ENCODE assay signal across 9 mouse cellular contexts in genomic region chr11:101174389-101174745, GRCm38 (mm10). TPM values are rescaled to one million over a fixed set of nuclear protein-coding genes. Genes with fewer than 3 reads are reported as not detected.
DNase-seq lines count a peak whose midpoint lies in the region; ATAC-seq and TF ChIP-seq lines count a peak whose summit lies in the region.
"Had no signal": no experiment of that assay in that cellular context is flagged by ENCODE, and none has a peak within 500 bp of the region (broad histone marks: within the 10 kb centered on the region; RNA-seq: fewer than 3 reads in every experiment).

No protein-coding gene starts in this region.

- DNase-seq in heart, embryonic 10.5 days (ENCODE audit: low spot score), result no peak
- no peak for DNase-seq in heart, postnatal 36 days
- no peak for DNase-seq in forebrain, embryonic 14.5 days (ENCODE audit: low spot score)
- no peak for DNase-seq in retina, embryonic 14.5 days (ENCODE audit: low spot score)
- no peak for DNase-seq in right cerebral cortex, adult 18-20 months

- peak overlapping the region; percentile 56 for H3K9ac ChIP-seq in forebrain, embryonic 14.5 days (ENCODE audit: low read length)
- no peak overlapping the region for H3K9ac ChIP-seq in liver, embryonic 12.5 days

- H3K4me2 ChIP-seq in forebrain, embryonic 14.5 days (ENCODE audit: low read length), result peak overlapping the region; percentile 63
- peak overlapping the region; percentile 65 for H3K4me2 ChIP-seq in liver, embryonic 12.5 days

- 34% methylated on average over 9 of the region's 9 CpGs for WGBS in heart, embryonic 10.5 days
- 27% methylated on average over 9 of the region's 9 CpGs for WGBS in forebrain, embryonic 14.5 days
- WGBS in liver, embryonic 12.5 days (ENCODE audit: insufficient replicate concordance), result 34% methylated on average over 9 of the region's 9 CpGs

- TF ChIP-seq CTCF in E14TG2a.4 (conservative IDR thresholded peaks at IDR 0.05; ENCODE audit: low read length), result no peak

- no peak for ATAC-seq in forebrain, embryonic 14.5 days
- ATAC-seq in liver, embryonic 12.5 days, result no peak
- no peak for ATAC-seq in frontal cortex, adult (ENCODE audit: low TSS enrichment)

- H3K4me1 ChIP-seq in heart, embryonic 10.5 days, result peaks cover 82% of the 10 kb centered on the region
- H3K4me1 ChIP-seq in E14TG2a.4 (replicated peaks; ENCODE audit: low read depth, low read length), result peaks cover 87% of the 10 kb centered on the region
- H3K4me1 ChIP-seq in forebrain, embryonic 14.5 days (ENCODE audit: control insufficient read depth, insufficient read depth, low read length), result peaks cover 32% of the 10 kb centered on the region
- peaks cover 71% of the 10 kb centered on the region for H3K4me1 ChIP-seq in liver, embryonic 12.5 days

- intact Hi-C loops in heart, postnatal 36 days (cut with DNase I), result loop anchor here (5.0 kb wide), 1 partner anchor 207 kb away; no protein-coding TSS in a partner anchor

- no peaks in the 10 kb centered on the region for H3K9me3 ChIP-seq in heart, embryonic 10.5 days
- H3K9me3 ChIP-seq in E14TG2a.4 (ENCODE audit: low read length), result no peaks in the 10 kb centered on the region
- H3K9me3 ChIP-seq in forebrain, embryonic 14.5 days (replicated peaks; ENCODE audit: control insufficient read depth, low read length), result no peaks in the 10 kb centered on the region
- no peaks in the 10 kb centered on the region for H3K9me3 ChIP-seq in liver, embryonic 12.5 days (replicated peaks)

- peak overlapping the region; percentile 78 for H3K27ac ChIP-seq in heart, embryonic 10.5 days
- H3K27ac ChIP-seq in forebrain, embryonic 14.5 days (ENCODE audit: low read depth, low read length), result no peak overlapping the region
- no peak overlapping the region for H3K27ac ChIP-seq in liver, embryonic 12.5 days

- H3K4me3 ChIP-seq in heart, embryonic 10.5 days, result peak overlapping the region; percentile 51
- peak overlapping the region; percentile 62 for H3K4me3 ChIP-seq in E14TG2a.4 (replicated peaks; ENCODE audit: low read length)
- peak overlapping the region; percentile 28 for H3K4me3 ChIP-seq in forebrain, embryonic 14.5 days (ENCODE audit: low read depth, low read length)
- H3K4me3 ChIP-seq in liver, embryonic 12.5 days, result peak overlapping the region; percentile 35

- peaks cover 75% of the 10 kb centered on the region for H3K27me3 ChIP-seq in heart, embryonic 10.5 days (ENCODE audit: insufficient read depth, poor library complexity, severe bottlenecking)
- peaks cover 91% of the 10 kb centered on the region for H3K27me3 ChIP-seq in E14TG2a.4 (ENCODE audit: insufficient read depth, low read length)
- H3K27me3 ChIP-seq in forebrain, embryonic 14.5 days (replicated peaks; ENCODE audit: control insufficient read depth, insufficient read depth, low read length), result peaks cover 62% of the 10 kb centered on the region
- peaks cover 100% of the 10 kb centered on the region for H3K27me3 ChIP-seq in liver, embryonic 12.5 days (replicated peaks)

- no peaks in the 10 kb centered on the region for H3K36me3 ChIP-seq in heart, embryonic 10.5 days
- no peaks in the 10 kb centered on the region for H3K36me3 ChIP-seq in E14TG2a.4 (ENCODE audit: insufficient read depth, low read length)
- H3K36me3 ChIP-seq in forebrain, embryonic 14.5 days (ENCODE audit: control insufficient read depth, insufficient read depth, low read length), result no peaks in the 10 kb centered on the region
- H3K36me3 ChIP-seq in liver, embryonic 12.5 days, result no peaks in the 10 kb centered on the region

RNA-seq across cellular contexts. Expression of gene Ccr10, which starts 0.9 kb away (rescaled TPM):
- polyA plus RNA-seq in heart, embryonic 10.5 days (2016; fragmentation: Nextera tagmentation; extraction: Ambion mirVana), result 0.16 and 0.19 TPM in 2 replicates
- under 1 TPM in 1 of 2 experiments, not detected in 1; 0.24 TPM for total RNA-seq in heart, postnatal 36 days (2021)
- 0.10 TPM in 1 of 2 replicates, not detected in the other for polyA plus RNA-seq in forebrain, embryonic 14.5 days (2014; fragmentation: Nextera tagmentation; extraction: Ambion mirVana)
- polyA plus RNA-seq in liver, embryonic 12.5 days (2016; fragmentation: Nextera tagmentation; extraction: Ambion mirVana), result 0.07 TPM in 1 of 2 replicates, not detected in the other
- total RNA-seq: hematopoietic stem cell, adult 5-6 weeks had no signal

RNA-seq across cellular contexts. Expression of gene Plekhh3, which starts 3.2 kb away (rescaled TPM):
- 5.6 and 6.4 TPM in 2 replicates for polyA plus RNA-seq in heart, embryonic 10.5 days (2016; fragmentation: Nextera tagmentation; extraction: Ambion mirVana)
- 10 to 100 TPM; 25.0 to 27.7 TPM for total RNA-seq in heart, postnatal 36 days (2021)
- polyA plus RNA-seq in forebrain, embryonic 14.5 days (2014; fragmentation: Nextera tagmentation; extraction: Ambion mirVana), result 4.6 and 5.5 TPM in 2 replicates
- 2.7 and 2.8 TPM in 2 replicates for polyA plus RNA-seq in liver, embryonic 12.5 days (2016; fragmentation: Nextera tagmentation; extraction: Ambion mirVana)
- total RNA-seq: hematopoietic stem cell, adult 5-6 weeks had no signal

RNA-seq across cellular contexts. Expression of gene Cntnap1, which starts 4.0 kb away (rescaled TPM):
- 0.39 and 0.44 TPM in 2 replicates for polyA plus RNA-seq in heart, embryonic 10.5 days (2016; fragmentation: Nextera tagmentation; extraction: Ambion mirVana)
- 1 to 10 TPM; 1.5 to 1.7 TPM for total RNA-seq in heart, postnatal 36 days (2021)
- 0.39 and 0.48 TPM in 2 replicates for polyA plus RNA-seq in forebrain, embryonic 14.5 days (2014; fragmentation: Nextera tagmentation; extraction: Ambion mirVana)
- 0.17 and 0.26 TPM in 2 replicates for polyA plus RNA-seq in liver, embryonic 12.5 days (2016; fragmentation: Nextera tagmentation; extraction: Ambion mirVana)
- total RNA-seq: hematopoietic stem cell, adult 5-6 weeks had no signal

RNA-seq across cellular contexts. Expression of gene Tubg2, which starts 18.7 kb away (rescaled TPM):
- 3.0 and 4.2 TPM in 2 replicates for polyA plus RNA-seq in heart, embryonic 10.5 days (2016; fragmentation: Nextera tagmentation; extraction: Ambion mirVana)
- 1 to 10 TPM; 3.7 to 3.9 TPM for total RNA-seq in heart, postnatal 36 days (2021)
- 27.4 and 31.9 TPM in 2 replicates for polyA plus RNA-seq in forebrain, embryonic 14.5 days (2014; fragmentation: Nextera tagmentation; extraction: Ambion mirVana)
- polyA plus RNA-seq in liver, embryonic 12.5 days (2016; fragmentation: Nextera tagmentation; extraction: Ambion mirVana), result 0.57 and 0.62 TPM in 2 replicates
- total RNA-seq: hematopoietic stem cell, adult 5-6 weeks had no signal

RNA-seq across cellular contexts. Expression of gene Ezh1, which starts 51.9 kb away (rescaled TPM):
- polyA plus RNA-seq in heart, embryonic 10.5 days (2016; fragmentation: Nextera tagmentation; extraction: Ambion mirVana), result 12.9 and 13.3 TPM in 2 replicates
- total RNA-seq in heart, postnatal 36 days (2021), result 10 to 100 TPM; 34.8 to 36.7 TPM
- 16.1 and 22.4 TPM in 2 replicates for polyA plus RNA-seq in forebrain, embryonic 14.5 days (2014; fragmentation: Nextera tagmentation; extraction: Ambion mirVana)
- polyA plus RNA-seq in liver, embryonic 12.5 days (2016; fragmentation: Nextera tagmentation; extraction: Ambion mirVana), result 9.8 and 10.3 TPM in 2 replicates
